Mouse (Mus musculus) liver, embryonic 14.5 days (tissue): ENCODE results near the gene 5730596B20Rik. TPM values are rescaled to one million over a fixed set of nuclear protein-coding genes. Genes with fewer than 3 reads are reported as not detected.

Experiments used
- ATAC-seq: fragments of 200-750 bp; cut with Nextera tagmentation; 2 replicates; pipeline ENCODE4 v1.8.0; 2017; ENCODE audit warnings: moderate number of reproducible peaks, mild to moderate bottlenecking, moderate library complexity; ENCODE audit not compliant: insufficient read depth
- DNase-seq, 3 experiments: peaks; one replicate each; pipeline ENCODE4 v3.0.0-alpha.2; 2012 to 2013; ENCODE audit warnings: low read depth in 3 of 3, low spot score in 3 of 3
- H3K27ac ChIP-seq: fragments of 300-500 bp; sonication (generic); 2 replicates; pipeline ENCODE4 v1.5.1; 2014; ENCODE audit warnings: moderate library complexity, mild to moderate bottlenecking, control low read depth, inconsistent platforms
- H3K27me3 ChIP-seq: fragments of 300-500 bp; sonication (generic); 2 replicates; pipeline ENCODE4 v1.6.1; 2014; ENCODE audit warnings: mild to moderate bottlenecking, low read length, moderate library complexity; ENCODE audit not compliant: control insufficient read depth, insufficient read depth
- H3K36me3 ChIP-seq: fragments of 300-500 bp; sonication (generic); replicated peaks from 2 replicates; pipeline ENCODE4 v1.6.1; 2014; ENCODE audit warnings: low read depth; ENCODE audit not compliant: control insufficient read depth, insufficient read depth
- H3K4me1 ChIP-seq, 2 experiments: fragments of 200-500 bp in 1 of 2; fragments of 300-500 bp in 1 of 2; sonication (generic) in 1 of 2; replicated peaks; 2 replicates each; pipeline ENCODE4 v1.6.1; 2012 to 2014; ENCODE audit warnings: antibody characterized with exemption in 1 of 2, inconsistent platforms in 1 of 2, low read length in 1 of 2; ENCODE audit not compliant: control insufficient read depth in 2 of 2, insufficient read depth in 2 of 2
- H3K4me2 ChIP-seq: fragments of 300-500 bp; sonication (generic); 2 replicates; pipeline ENCODE4 v1.6.1; 2014; ENCODE audit warnings: low read depth, mild to moderate bottlenecking, control low read depth, moderate library complexity
- H3K4me3 ChIP-seq, 2 experiments: fragments of 200-500 bp in 1 of 2; fragments of 300-500 bp in 1 of 2; sonication (generic) in 1 of 2; 2 replicates each; pipeline ENCODE4 v1.5.1; 2012 to 2014; ENCODE audit warnings: low read depth in 2 of 2, low read length in 2 of 2, mild to moderate bottlenecking in 2 of 2, control low read depth in 1 of 2, inconsistent platforms in 1 of 2, moderate library complexity in 1 of 2; ENCODE audit not compliant: insufficient read depth in 1 of 2
- H3K9ac ChIP-seq: fragments of 300-500 bp; sonication (generic); replicated peaks from 2 replicates; pipeline ENCODE4 v1.6.1; 2014; ENCODE audit warnings: mild to moderate bottlenecking, control low read depth, moderate library complexity
- H3K9me3 ChIP-seq: fragments of 300-500 bp; sonication (generic); 2 replicates; pipeline ENCODE4 v1.6.1; 2016; ENCODE audit warnings: low read length, mixed read lengths; ENCODE audit not compliant: control insufficient read depth
- CTCF ChIP-seq: IDR thresholded peaks from 2 replicates; pipeline ENCODE4 v1.5.1; 2016; ENCODE audit warnings: antibody characterized with exemption, low read depth, control low read depth
- EP300 ChIP-seq: IDR thresholded peaks from 2 replicates; pipeline ENCODE4 v1.6.1; 2016; ENCODE audit warnings: antibody characterized with exemption, low read depth
- WGBS: fragments of 180-500 bp; shearing (Covaris S2); extraction: QIAGEN DNeasy Blood & Tissue Kit; methylation state at CpG from one replicate; pipeline ENCODE4 v1.1.7; 2014; ENCODE audit not compliant: insufficient replicate concordance; 5-methylcytosine and 5-hydroxymethylcytosine counted together
- polyA plus RNA-seq, 2 experiments: library from polyadenylated mRNA; depleted of rRNA in 1 of 2; stranded (reverse) in 1 of 2; unstranded in 1 of 2; fragments of >200 nt; fragmentation: Nextera tagmentation in 1 of 2; extraction: Ambion mirVana in 1 of 2; gene quantifications; 2 replicates each; pipeline versions ENCODE4 v1.2.1 to v1.2.3; 2012 to 2014

5730596B20Rik gene
- polyA plus RNA-seq, 2 experiments, result 0.03 to 0.04 TPM

DNA sequence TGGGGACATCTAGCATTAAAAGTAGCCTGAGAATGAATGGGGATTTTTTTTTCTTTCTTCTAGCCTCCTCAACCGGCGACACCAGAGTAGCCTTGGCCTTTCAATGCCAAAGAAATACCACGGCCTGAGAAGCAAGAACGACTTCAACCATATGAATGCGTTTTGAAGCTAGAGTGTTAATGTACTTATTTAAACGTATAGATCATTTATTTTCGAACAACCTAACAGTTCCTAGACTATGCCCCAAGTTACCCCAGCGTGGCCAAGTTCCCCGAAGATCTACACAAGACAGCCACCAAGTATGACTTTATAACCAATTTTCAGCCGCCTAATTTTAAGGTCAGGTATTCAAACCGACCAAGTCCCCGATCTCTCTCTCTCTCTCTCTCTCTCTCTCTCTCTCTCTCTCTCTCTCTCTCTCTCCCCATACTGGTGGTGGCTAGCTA lies 43.6 kb downstream of the 5730596B20Rik start:
- no peak overlapping the region for H3K9ac ChIP-seq
- H3K4me2 ChIP-seq, result peak overlapping the region; percentile 69
- H3K27ac ChIP-seq, result no peak overlapping the region
- ATAC-seq (no peak), DNase-seq (no peak)
- H3K4me1 ChIP-seq, result no peaks in the 10 kb centered on the region
- no peaks in the 10 kb centered on the region for H3K36me3 ChIP-seq
- peak overlapping the region; percentile 49 to 51; a peak in 3 of 4 replicates for H3K4me3 ChIP-seq
- 7% methylated on average over 12 of the region's 12 CpGs for WGBS
- TF ChIP-seq CTCF (no peak), EP300 (no peak)
- peaks cover 100% of the 10 kb centered on the region for H3K27me3 ChIP-seq
- no peaks in the 10 kb centered on the region for H3K9me3 ChIP-seq

DNA sequence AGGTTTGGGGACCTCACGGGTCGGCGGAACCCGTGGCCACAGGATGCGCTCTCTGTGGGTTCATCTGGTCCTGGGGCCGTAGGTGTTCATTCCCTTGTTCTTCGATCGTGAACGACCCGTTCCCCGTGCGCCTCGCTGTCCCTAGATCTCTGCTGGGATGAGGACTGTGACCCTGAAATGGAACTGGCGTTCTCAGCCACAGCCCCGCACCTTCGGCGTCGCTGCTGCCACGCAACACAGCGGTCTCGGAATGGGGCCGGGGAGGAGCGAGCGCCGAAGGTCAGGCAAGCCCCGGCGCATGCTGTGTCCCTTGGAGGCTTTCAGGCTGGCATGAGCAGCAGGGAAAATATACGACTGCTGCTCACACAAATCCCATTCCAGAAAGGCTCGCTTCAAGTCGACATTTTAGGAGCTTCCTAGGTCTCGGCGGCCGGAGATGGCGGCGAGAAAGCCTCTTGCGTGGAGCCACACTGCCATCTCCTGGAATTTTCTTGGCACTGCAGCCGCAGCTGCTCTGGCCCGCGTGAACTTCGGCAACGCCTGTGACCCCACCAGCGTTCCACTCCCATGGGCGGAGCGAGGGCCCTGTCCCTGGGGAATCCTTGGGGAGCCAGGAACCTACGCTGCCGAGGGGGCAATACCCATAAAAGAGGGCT lies 44.2 kb downstream of the 5730596B20Rik start, which contains the start of gene Hoxa7:
Gene Hoxa7 (minus strand): TSS at position 518 of the 656 bp plus-strand sequence.
- TF ChIP-seq EP300 (no peak), CTCF (peak; percentile 91)
- H3K36me3 ChIP-seq, result no peaks in the 10 kb centered on the region
- H3K4me2 ChIP-seq, result peak within 1 kb of the TSS; percentile 69
- ATAC-seq, result no peak
- no peaks in the 10 kb centered on the region for H3K4me1 ChIP-seq
- 1% methylated on average over 46 of the region's 46 CpGs for WGBS
- H3K4me3 ChIP-seq, result peak within 1 kb of the TSS; percentile 49 to 51
- H3K9me3 ChIP-seq, result no peaks in the 10 kb centered on the region
- no peak within 1 kb of the TSS for H3K9ac ChIP-seq
- H3K27me3 ChIP-seq, result peaks cover 100% of the 10 kb centered on the region
- no peak within 1 kb of the TSS for H3K27ac ChIP-seq
- DNase-seq, result peak in 2 of 3 experiments; percentile 26

DNA sequence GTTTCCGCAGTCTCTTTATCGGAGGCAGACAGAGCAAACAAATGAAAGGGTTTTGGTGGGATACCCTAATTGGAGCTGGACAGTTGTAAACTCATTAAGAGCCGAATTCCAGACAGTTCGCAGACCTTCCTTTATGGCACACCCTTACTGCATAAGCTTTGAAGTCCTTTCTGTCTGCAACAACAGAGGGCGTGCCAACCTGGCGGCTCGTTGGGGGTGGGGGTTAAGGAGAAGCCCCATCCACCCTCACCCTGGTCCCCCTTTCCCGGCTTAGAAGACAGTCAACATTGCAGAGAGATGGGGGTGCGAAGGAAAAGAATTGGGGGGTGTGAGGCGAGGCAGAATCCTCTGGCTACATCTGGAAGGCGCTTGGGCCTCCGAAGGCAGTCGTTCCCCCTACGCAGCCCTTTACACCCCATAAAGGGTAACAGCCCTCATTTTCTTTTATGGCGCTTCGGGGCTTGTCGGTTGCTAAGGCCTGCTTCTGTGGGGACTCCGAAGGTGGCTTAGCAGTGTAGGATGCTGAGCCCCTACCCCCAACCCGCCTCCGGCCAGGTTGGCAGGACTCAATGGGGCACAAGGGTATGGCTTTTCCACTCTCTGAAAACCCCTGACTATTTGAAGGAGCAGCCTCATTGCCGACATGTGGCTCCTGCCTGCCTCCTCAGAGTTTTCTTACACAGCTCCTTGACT lies 44.8 kb downstream of the 5730596B20Rik start:
- Histone ChIP-seq H3K9me3 (no peaks in the 10 kb centered on the region), H3K4me1 (no peaks in the 10 kb centered on the region), H3K27me3 (peaks cover 100% of the 10 kb centered on the region), H3K9ac (no peak overlapping the region), H3K4me2 (peak overlapping the region; percentile 69), H3K36me3 (no peaks in the 10 kb centered on the region), H3K27ac (no peak overlapping the region), H3K4me3 (peak overlapping the region in 1 of 2 experiments; percentile 49; a peak in 2 of 4 replicates)
- no peak for TF ChIP-seq CTCF
- no peak for TF ChIP-seq EP300
- ATAC-seq (no peak), DNase-seq (no peak)
- 11% methylated on average over 21 of the region's 21 CpGs for WGBS

DNA sequence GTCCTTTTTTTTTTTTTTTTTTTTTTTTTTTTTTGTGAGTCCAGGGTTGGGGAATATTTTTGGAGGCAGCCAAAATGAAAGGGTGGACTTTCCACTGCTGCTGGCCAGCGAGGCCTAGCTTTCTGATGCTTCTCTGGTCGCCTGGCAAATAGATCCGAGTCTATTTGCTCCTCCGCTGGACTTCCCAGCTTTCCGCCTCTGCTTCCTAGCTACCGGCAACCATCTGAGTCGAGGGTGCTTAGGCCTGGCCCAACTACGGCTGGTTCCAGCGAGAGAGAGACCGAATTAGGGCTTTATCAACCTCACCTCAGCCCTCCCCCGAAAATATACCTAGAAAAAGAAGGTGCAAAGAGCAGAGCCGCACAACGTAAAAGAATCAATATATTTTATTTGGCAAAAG lies 45.4 kb downstream of the 5730596B20Rik start:
- peaks cover 100% of the 10 kb centered on the region for H3K27me3 ChIP-seq
- ATAC-seq (no peak), DNase-seq (no peak)
- H3K9ac ChIP-seq, result no peak overlapping the region
- no peaks in the 10 kb centered on the region for H3K36me3 ChIP-seq
- no peaks in the 10 kb centered on the region for H3K4me1 ChIP-seq
- no peaks in the 10 kb centered on the region for H3K9me3 ChIP-seq
- 23% methylated on average over 13 of the region's 13 CpGs for WGBS
- no peak overlapping the region for H3K4me2 ChIP-seq
- TF ChIP-seq CTCF (no peak), EP300 (no peak)
- H3K27ac ChIP-seq, result no peak overlapping the region
- H3K4me3 ChIP-seq, result no peak overlapping the region
